Mouse (Mus musculus): Measurements from ENCODE around the gene Nxt2. TPM values are rescaled to one million over a fixed set of nuclear protein-coding genes. Genes with fewer than 3 reads are reported as not detected.

Gene Nxt2
- 9.7 and 11.0 TPM in 2 replicates for polyA plus RNA-seq (2015; fragmentation: Nextera tagmentation; extraction: Ambion mirVana)

DNA sequence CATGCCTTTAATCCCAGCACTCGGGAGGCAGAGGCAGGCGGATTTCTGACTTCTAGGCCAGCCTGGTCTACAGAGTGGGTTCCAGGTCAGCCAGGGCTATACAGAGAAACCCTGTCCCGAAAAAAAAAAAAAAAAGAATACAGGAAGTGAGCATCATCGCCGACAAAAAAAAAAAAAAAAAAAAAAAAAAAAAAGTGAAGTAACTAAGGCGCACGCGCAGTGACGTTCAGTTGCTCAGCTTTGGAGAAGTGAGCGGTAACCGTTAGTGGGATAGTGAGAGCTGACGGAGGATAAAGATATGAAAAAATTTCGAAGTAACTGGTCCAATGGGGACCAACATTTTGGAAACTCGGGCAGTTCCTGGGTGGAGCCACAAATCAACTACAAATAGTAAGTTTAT is at the start of gene Nxt2:
TSS of gene Nxt2 (plus strand) at position 229 of the 400 bp plus-strand sequence.
- Histone ChIP-seq H3K27me3 (replicated peaks) (no peaks in the 10 kb centered on the region), H3K36me3 (no peaks in the 10 kb centered on the region), H3K4me2 (peak within 1 kb of the TSS; percentile 65), H3K9ac (0 out of 2 replicates have a peak within 1 kb of the TSS, but pooled peaks have one; percentile 2), H3K27ac (replicated peaks) (peak within 1 kb of the TSS; percentile 37; the same call in 1 of the 2 replicates), H3K9me3 (no peaks in the 10 kb centered on the region), H3K4me3 (peak within 1 kb of the TSS; percentile 61), H3K4me1 (no peaks in the 10 kb centered on the region)
- 81% methylated on average over 14 of the region's 14 CpGs for WGBS
- ATAC-seq (ENCODE audit: extremely low read depth, insufficient number of reproducible peaks, low FRiP score, low TSS enrichment) = no peak

DNA sequence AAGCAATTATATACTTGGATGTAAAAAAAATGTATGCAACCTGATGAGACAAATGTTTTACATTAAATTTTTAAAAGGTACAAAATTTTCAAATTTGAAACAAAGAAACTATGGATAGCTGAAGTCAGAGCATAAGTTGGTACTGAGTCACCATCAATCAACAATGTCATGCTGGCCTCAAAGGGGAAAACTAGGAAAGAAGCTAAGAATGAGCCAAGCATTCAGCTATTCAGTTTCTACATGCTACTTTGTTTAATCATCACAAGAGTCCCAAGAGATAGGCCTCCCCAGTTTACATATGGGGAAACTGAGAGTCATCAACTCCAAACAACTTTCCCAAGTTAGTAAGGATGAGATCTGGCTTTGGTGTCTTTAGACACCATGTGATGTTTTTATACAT is 49.6 kb upstream of the Nxt2 start:
- H3K27ac ChIP-seq (replicated peaks) = no peak overlapping the region
- no peaks in the 10 kb centered on the region for H3K36me3 ChIP-seq
- H3K27me3 ChIP-seq (replicated peaks) = peaks cover 11% of the 10 kb centered on the region; the same call in 1 of the 2 replicates
- H3K4me3 ChIP-seq = no peak overlapping the region
- H3K4me2 ChIP-seq = no peak overlapping the region
- no peak for ATAC-seq (ENCODE audit: extremely low read depth, insufficient number of reproducible peaks, low FRiP score, low TSS enrichment)
- no peaks in the 10 kb centered on the region for H3K4me1 ChIP-seq
- no peak overlapping the region for H3K9ac ChIP-seq
- no peaks in the 10 kb centered on the region for H3K9me3 ChIP-seq

DNA sequence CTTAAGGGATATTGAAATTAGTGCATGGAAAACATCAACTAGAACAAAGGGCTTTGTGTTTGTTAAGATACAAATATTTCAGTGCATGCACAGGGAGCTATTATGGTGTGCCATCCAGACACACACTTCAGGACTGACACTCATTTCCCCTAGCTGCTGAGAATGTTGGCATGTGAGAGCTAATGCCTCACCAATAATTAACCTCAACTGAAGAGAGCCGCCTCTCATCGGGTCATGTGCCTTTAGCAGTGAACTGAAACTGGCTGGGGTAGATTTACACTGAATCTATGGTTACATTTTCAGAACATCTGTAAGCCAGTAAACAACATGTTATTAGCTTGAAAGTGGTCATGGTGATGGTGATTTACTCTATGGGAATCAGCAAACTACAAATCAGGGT is 44.5 kb upstream of the Nxt2 start:
- no peaks in the 10 kb centered on the region for H3K36me3 ChIP-seq
- H3K4me3 ChIP-seq = no peak overlapping the region
- no peaks in the 10 kb centered on the region for H3K9me3 ChIP-seq
- no peak overlapping the region for H3K27ac ChIP-seq (replicated peaks)
- peaks cover 4% of the 10 kb centered on the region for H3K27me3 ChIP-seq (replicated peaks)
- H3K4me2 ChIP-seq = no peak overlapping the region
- H3K9ac ChIP-seq = no peak overlapping the region
- WGBS = 52% methylated on average over 2 of the region's 2 CpGs
- no peak for ATAC-seq (ENCODE audit: extremely low read depth, insufficient number of reproducible peaks, low FRiP score, low TSS enrichment)
- H3K4me1 ChIP-seq = no peaks in the 10 kb centered on the region

DNA sequence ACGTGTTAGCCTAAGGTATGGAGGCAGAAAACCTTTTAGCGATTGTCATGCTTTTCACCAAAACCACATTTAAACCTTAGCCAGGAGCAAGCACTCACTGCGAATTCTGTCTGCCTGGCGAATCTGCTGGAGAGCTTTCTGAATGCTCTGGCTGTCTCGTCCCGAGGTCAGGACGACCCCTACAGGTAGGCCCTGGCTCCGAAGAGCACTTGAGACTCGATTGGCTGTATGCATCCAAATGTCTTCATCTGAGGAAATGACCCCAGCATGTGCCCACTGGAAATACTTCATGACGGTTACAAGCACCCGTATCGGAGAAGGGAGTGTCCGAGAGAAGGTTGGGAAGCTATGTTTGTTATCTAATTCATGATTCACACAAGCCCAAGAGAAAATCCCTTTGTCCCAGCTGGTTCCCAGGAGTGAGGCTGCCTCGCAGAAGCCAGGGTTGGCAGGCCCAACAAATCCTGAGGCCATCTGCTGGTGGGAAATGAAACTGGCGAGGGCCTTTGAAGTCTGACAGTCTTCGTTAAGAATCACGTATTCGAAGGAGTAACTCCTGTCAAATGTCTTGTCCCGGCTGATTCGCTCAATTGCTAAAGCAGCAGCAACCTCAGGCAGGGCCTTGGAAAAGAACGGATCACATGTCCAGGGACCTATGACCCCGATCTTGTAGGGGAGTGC is 37.4 kb upstream of the Nxt2 start:
- Histone ChIP-seq H3K36me3 (no peaks in the 10 kb centered on the region), H3K9me3 (no peaks in the 10 kb centered on the region), H3K4me3 (no peak overlapping the region), H3K4me1 (no peaks in the 10 kb centered on the region), H3K27me3 (replicated peaks) (peaks cover 6% of the 10 kb centered on the region), H3K9ac (no peak overlapping the region), H3K4me2 (peak overlapping the region; percentile 44), H3K27ac (replicated peaks) (no peak overlapping the region)
- WGBS = 24% methylated on average over 22 of the region's 22 CpGs
- no peak for ATAC-seq (ENCODE audit: extremely low read depth, insufficient number of reproducible peaks, low FRiP score, low TSS enrichment)

DNA sequence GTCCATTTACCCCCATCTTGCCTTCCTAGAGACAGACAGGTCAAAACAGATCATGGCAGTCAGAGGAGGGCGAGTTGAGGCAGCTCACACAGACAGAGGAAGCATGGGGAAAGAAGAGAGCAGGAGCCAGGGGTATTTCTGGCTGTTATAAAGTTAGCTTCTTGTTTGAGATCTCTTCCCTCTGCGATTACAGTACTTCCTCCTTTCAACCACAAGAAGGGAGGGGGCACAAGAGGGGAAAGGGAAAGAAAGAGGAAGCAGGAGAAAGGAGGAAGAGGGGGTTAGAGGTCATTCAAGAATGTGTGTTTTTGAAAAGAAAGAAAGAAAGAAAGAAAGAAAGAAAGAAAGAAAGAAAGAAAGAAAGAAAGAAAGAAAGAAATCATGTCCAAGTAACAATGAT is 36.2 kb upstream of the Nxt2 start:
- Histone ChIP-seq H3K27me3 (replicated peaks) (peaks cover 14% of the 10 kb centered on the region), H3K27ac (replicated peaks) (no peak overlapping the region), H3K4me2 (no peak overlapping the region), H3K4me3 (no peak overlapping the region), H3K9ac (no peak overlapping the region), H3K36me3 (no peaks in the 10 kb centered on the region), H3K4me1 (no peaks in the 10 kb centered on the region), H3K9me3 (no peaks in the 10 kb centered on the region)
- WGBS = 43% methylated on average over 2 of the region's 2 CpGs
- no peak for ATAC-seq (ENCODE audit: extremely low read depth, insufficient number of reproducible peaks, low FRiP score, low TSS enrichment)

DNA sequence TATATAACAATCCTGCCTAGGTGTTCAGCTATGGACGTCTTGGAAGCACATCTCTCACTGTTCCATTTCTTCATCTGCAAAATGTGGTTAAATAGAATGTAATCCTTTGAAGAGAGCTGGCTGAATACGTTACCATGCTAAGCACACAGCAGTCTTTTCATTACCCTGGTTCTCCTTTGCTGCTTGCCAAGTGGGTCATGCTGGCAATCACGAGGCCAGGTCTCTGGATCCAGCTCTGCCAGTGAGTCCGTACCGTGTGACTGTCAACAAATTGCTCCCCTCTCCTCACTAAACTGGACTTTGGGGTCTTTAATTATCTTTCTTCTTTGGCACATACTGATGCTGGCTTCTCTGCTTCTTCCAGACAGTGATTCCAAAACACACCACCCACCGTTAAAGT is 32.1 kb upstream of the Nxt2 start:
- no peak overlapping the region for H3K9ac ChIP-seq
- 0 out of 2 replicates have a peak, but pooled peaks cover 21% of the 10 kb centered on the region for H3K27me3 ChIP-seq (replicated peaks)
- H3K27ac ChIP-seq (replicated peaks) = no peak overlapping the region
- no peak overlapping the region for H3K4me2 ChIP-seq
- H3K4me1 ChIP-seq = no peaks in the 10 kb centered on the region
- H3K36me3 ChIP-seq = no peaks in the 10 kb centered on the region
- WGBS = 67% methylated on average over 6 of the region's 6 CpGs
- ATAC-seq (ENCODE audit: extremely low read depth, insufficient number of reproducible peaks, low FRiP score, low TSS enrichment) = no peak
- H3K9me3 ChIP-seq = no peaks in the 10 kb centered on the region
- no peak overlapping the region for H3K4me3 ChIP-seq

DNA sequence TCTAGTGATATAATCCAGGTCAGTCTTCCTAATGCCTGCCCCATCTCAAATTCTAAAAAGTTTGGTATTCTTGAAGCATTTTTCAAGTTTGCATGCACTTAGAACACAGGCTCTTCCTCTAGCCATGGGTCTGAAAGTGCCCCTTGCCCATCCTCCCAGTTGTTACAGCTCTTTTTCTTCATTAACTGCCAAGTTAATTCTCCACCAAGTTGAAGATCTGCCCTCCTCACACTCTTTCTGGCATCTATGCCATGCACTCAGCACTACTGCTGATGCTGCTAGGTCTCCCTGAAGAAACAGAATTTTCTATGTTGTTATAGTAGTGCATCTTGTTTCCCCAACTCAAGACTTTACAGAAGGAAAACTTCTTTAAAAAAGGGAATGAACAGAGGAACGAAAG is 31.0 kb upstream of the Nxt2 start:
- no peaks in the 10 kb centered on the region for H3K4me1 ChIP-seq
- 71% methylated on average over 1 of the region's 1 CpGs for WGBS
- no peak overlapping the region for H3K4me3 ChIP-seq
- no peak for ATAC-seq (ENCODE audit: extremely low read depth, insufficient number of reproducible peaks, low FRiP score, low TSS enrichment)
- no peaks in the 10 kb centered on the region for H3K36me3 ChIP-seq
- no peaks in the 10 kb centered on the region for H3K9me3 ChIP-seq
- H3K27ac ChIP-seq (replicated peaks) = no peak overlapping the region
- H3K27me3 ChIP-seq (replicated peaks) = 0 out of 2 replicates have a peak, but pooled peaks cover 21% of the 10 kb centered on the region
- H3K9ac ChIP-seq = no peak overlapping the region
- no peak overlapping the region for H3K4me2 ChIP-seq

DNA sequence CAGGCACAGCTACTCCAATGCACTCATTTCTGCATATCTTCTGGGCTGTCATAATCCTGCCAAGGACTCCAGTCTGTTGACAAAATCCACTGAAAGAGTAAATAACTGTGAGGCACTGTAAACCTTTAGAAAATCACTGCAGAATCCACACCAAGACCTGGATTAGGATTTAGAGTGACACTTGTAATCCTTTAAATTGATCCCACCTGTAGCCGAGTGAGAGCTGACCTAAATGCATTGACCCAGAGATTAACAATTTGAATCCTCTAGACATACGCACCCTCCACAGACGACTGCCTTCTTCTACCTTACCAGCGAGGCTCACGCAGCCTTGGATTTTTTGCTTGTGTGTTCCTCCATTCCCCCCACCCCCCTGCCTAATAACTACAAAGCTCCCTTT is 29.7 kb upstream of the Nxt2 start, which contains the start of gene Gucy2f:
TSS of gene Gucy2f (minus strand) at position 101 of the 400 bp plus-strand sequence.
- H3K27me3 ChIP-seq (replicated peaks) = 0 out of 2 replicates have a peak, but pooled peaks cover 17% of the 10 kb centered on the region
- H3K4me1 ChIP-seq = no peaks in the 10 kb centered on the region
- ATAC-seq (ENCODE audit: extremely low read depth, insufficient number of reproducible peaks, low FRiP score, low TSS enrichment) = no peak
- H3K27ac ChIP-seq (replicated peaks) = no peak within 1 kb of the TSS
- H3K9me3 ChIP-seq = no peaks in the 10 kb centered on the region
- WGBS = 36% methylated on average over 5 of the region's 5 CpGs
- H3K4me2 ChIP-seq = no peak within 1 kb of the TSS
- no peak within 1 kb of the TSS for H3K4me3 ChIP-seq
- H3K9ac ChIP-seq = no peak within 1 kb of the TSS
- H3K36me3 ChIP-seq = no peaks in the 10 kb centered on the region

DNA sequence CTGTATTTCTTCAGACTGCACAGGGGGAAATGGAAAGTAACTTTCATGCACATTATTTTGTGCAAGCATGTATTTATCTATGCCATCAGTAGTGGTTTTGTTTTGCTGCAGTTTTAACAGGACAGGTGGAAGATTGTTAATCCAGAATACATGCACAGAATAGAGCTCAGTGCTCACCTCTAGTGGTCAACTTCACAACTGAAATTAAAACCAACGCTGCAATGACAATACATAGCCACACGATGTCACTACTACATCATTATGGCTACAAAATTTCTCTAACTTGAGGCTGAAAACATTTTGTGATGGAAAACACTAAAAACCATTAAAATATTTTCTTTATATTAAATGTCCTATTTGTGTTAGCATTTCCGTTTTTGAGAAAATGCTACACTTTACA is 26.3 kb upstream of the Nxt2 start:
- no peak overlapping the region for H3K4me2 ChIP-seq
- 4% methylated on average over 3 of the region's 3 CpGs for WGBS
- H3K27me3 ChIP-seq (replicated peaks) = 0 out of 2 replicates have a peak, but pooled peaks cover 9% of the 10 kb centered on the region
- H3K36me3 ChIP-seq = no peaks in the 10 kb centered on the region
- H3K4me3 ChIP-seq = no peak overlapping the region
- no peak for ATAC-seq (ENCODE audit: extremely low read depth, insufficient number of reproducible peaks, low FRiP score, low TSS enrichment)
- no peak overlapping the region for H3K9ac ChIP-seq
- H3K27ac ChIP-seq (replicated peaks) = no peak overlapping the region
- no peaks in the 10 kb centered on the region for H3K9me3 ChIP-seq
- H3K4me1 ChIP-seq = no peaks in the 10 kb centered on the region

DNA sequence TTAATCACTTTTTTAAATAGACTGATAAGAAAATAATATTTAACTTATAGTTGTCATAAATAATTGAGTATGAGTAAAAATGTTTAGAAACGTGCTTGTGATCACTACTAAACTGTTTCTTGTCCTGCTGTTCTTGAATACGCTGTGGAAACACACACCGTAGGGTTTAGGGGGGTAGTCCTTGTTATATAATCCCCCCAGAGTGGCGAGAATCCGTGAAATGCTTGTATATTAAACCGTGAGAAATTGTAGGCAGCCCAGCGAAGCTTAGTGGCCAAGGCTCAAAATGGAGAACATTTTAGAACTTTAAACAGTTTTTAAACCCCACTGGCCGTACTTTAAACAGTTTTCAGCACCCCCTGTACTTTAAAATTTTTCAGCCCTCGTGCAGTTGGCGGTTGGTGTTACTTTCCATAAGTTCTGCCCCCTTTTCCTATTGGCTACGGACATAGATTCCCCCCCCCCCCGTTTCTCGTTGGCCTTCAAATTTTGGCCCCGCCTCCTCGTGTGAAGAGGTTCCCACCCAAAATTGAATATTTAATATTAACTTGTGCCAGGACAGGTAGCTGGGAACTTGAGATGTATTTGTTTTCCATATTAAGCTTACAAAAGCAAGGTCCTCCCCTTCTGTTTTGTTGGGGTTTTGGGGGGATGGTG is 956 bp downstream of the Nxt2 start:
- Histone ChIP-seq H3K9ac (peak overlapping the region; percentile 76), H3K27me3 (replicated peaks) (no peaks in the 10 kb centered on the region), H3K27ac (replicated peaks) (peak overlapping the region; percentile 87), H3K9me3 (no peaks in the 10 kb centered on the region), H3K4me2 (peak overlapping the region; percentile 65), H3K4me1 (no peaks in the 10 kb centered on the region), H3K4me3 (peak overlapping the region; percentile 61), H3K36me3 (no peaks in the 10 kb centered on the region)
- WGBS = 18% methylated on average over 15 of the region's 15 CpGs
- ATAC-seq (ENCODE audit: extremely low read depth, insufficient number of reproducible peaks, low FRiP score, low TSS enrichment) = no peak

DNA sequence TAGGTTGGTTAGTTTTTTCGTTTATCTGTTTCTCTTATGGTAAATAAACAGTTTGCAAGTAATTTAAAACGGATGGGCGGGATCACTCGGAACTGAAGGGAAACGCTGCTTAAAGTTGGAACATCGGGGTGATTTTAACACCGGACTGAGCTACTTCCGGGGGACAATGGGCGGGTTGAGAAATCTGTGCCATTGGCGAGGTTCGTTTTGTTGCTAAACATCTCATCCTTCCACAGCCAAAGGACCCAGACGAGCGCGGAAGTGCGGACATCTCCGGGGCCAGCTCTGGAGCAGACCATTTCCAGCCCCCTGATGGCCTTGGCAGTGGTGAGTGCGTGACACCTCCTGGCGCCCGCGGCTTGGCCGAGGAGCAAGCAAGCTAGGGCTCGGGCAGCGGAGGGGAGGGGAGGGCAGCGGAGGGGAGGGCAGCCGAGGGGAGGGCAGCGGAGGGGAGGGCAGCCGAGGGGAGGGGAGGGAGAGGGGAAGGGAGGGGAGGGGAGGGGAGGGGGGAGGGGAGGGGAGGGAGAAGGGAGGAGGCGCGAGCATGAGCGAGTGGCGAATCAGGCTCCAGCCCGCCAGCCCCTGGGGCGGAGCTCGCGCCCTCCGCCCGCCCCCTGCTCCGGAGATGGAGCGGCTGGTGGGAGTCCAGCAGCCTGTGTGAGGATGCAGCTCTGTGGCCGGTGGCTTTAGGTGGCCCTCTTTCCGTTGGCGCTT is 1.6 kb downstream of the Nxt2 start:
- Histone ChIP-seq H3K9me3 (no peaks in the 10 kb centered on the region), H3K4me2 (peak overlapping the region; percentile 65), H3K9ac (peak overlapping the region; percentile 76), H3K36me3 (no peaks in the 10 kb centered on the region), H3K4me1 (no peaks in the 10 kb centered on the region), H3K4me3 (peak overlapping the region; percentile 61), H3K27ac (replicated peaks) (peak overlapping the region; percentile 87), H3K27me3 (replicated peaks) (no peaks in the 10 kb centered on the region)
- ATAC-seq (ENCODE audit: extremely low read depth, insufficient number of reproducible peaks, low FRiP score, low TSS enrichment) = no peak
- 10% methylated on average over 26 of the region's 42 CpGs for WGBS
